Mouse (Mus musculus): ENCODE measurements around the gene Adcy5. TPM values are rescaled to one million over a fixed set of nuclear protein-coding genes. Genes with fewer than 3 reads are reported as not detected.

Gene Adcy5
- total RNA-seq, 2 experiments from 2014 or later = not detected

GRCm38 (mm10) chr16:35199721-35200431, 45.2 kb downstream of the Adcy5 start:
- ATAC-seq (replicated peaks; ENCODE audit: low FRiP score, poor library complexity, severe bottlenecking) = no peak

GRCm38 (mm10) chr16:35200432-35201142, 45.9 kb downstream of the Adcy5 start:
- no peak for ATAC-seq (replicated peaks; ENCODE audit: low FRiP score, poor library complexity, severe bottlenecking)

GRCm38 (mm10) chr16:35201281-35201680, 46.6 kb downstream of the Adcy5 start:
- no peak for ATAC-seq (replicated peaks; ENCODE audit: low FRiP score, poor library complexity, severe bottlenecking)

GRCm38 (mm10) chr16:35203511-35203910, 48.8 kb downstream of the Adcy5 start:
- no peak for ATAC-seq (replicated peaks; ENCODE audit: low FRiP score, poor library complexity, severe bottlenecking)

DNA sequence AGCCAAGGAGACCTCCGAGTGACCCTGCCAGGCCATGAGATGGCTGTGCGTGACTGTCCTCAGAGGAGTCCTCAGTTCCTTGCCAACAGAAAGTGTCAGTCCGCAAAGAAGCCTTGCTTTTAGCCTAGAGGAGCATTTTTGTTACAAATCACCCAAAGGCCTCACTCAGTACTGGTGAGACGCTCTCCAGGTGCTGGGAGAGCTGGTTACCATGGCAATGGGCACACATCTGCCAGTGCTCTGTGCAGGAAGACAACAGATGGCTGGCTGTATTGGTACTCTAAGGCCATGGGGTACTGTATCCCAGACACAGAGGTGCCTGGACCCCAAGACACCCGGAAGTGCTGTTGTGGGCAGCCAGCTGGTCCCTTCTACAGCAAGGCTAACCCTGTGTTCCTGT, 51.0 kb downstream of the Adcy5 start:
- ATAC-seq (replicated peaks; ENCODE audit: low FRiP score, poor library complexity, severe bottlenecking) = no peak

DNA sequence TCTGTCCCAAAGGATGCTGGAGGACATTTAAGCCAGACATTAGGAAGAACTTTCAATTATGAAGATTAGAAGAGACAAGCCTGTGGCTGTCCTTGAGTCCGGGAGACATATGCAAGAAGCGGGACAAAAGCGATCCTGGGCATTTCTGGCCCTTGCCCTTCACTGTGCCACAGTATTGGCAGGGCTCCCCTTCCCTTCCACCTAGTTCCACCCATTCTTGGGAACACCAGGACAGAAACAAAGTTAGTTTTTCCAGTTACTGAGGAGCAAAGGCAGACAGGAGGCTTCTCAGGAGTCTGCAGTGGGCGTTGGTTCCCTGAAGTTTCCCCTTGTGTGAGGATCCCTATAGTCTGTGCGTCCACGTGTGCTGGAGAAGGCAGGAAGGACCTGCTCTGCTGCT, 51.7 kb downstream of the Adcy5 start:
- ATAC-seq (replicated peaks; ENCODE audit: low FRiP score, poor library complexity, severe bottlenecking) = no peak

GRCm38 (mm10) chr16:35208796-35209195, 54.1 kb downstream of the Adcy5 start:
- ATAC-seq (replicated peaks; ENCODE audit: low FRiP score, poor library complexity, severe bottlenecking) = no peak

GRCm38 (mm10) chr16:35209753-35210152, 55.1 kb downstream of the Adcy5 start:
- ATAC-seq (replicated peaks; ENCODE audit: low FRiP score, poor library complexity, severe bottlenecking) = no peak

- no peak for ATAC-seq (replicated peaks; ENCODE audit: low FRiP score, poor library complexity, severe bottlenecking)
Observed at GRCm38 (mm10) chr16:35215047-35215446, 60.4 kb downstream of the Adcy5 start.

GRCm38 (mm10) chr16:35215498-35215897, 60.8 kb downstream of the Adcy5 start:
- ATAC-seq (replicated peaks; ENCODE audit: low FRiP score, poor library complexity, severe bottlenecking) = no peak

DNA sequence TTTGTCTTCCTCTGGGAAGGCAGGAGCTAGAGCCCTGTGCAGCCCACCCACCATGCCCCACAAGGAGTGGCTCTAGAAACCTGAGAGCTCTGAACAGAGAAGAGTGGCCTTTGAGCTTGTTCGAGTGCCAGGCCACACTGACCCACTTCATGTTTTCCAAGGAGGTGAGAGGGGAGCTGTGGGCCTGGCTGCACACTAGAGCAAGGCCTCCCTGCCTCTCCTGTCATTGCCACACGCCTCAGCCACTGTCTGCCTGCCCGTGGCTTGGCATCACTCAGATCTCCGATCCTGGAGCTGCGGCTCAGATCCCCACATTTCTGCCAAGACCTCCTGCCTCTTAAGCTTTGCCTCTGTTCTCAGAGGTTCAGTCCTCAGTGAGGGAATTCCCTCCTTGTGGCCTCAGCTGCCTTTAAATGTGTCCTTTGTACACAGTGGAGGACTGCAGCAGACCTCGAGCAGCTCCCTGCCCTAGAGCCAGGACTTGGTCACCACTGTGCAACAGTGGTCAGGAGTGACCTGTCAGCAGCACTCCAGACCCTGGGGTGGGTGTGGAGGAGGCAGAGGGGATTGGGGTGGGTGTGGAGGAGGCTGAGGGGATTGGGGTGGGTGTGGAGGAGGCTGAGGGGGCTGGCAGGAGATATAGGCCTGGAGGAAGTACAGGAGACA, 62.3 kb downstream of the Adcy5 start:
- ATAC-seq (replicated peaks; ENCODE audit: low FRiP score, poor library complexity, severe bottlenecking) = no peak

GRCm38 (mm10) chr16:35220412-35220811, 65.7 kb downstream of the Adcy5 start:
- no peak for ATAC-seq (replicated peaks; ENCODE audit: low FRiP score, poor library complexity, severe bottlenecking)

GRCm38 (mm10) chr16:35221581-35221980, 66.9 kb downstream of the Adcy5 start:
- no peak for ATAC-seq (replicated peaks; ENCODE audit: low FRiP score, poor library complexity, severe bottlenecking)

DNA sequence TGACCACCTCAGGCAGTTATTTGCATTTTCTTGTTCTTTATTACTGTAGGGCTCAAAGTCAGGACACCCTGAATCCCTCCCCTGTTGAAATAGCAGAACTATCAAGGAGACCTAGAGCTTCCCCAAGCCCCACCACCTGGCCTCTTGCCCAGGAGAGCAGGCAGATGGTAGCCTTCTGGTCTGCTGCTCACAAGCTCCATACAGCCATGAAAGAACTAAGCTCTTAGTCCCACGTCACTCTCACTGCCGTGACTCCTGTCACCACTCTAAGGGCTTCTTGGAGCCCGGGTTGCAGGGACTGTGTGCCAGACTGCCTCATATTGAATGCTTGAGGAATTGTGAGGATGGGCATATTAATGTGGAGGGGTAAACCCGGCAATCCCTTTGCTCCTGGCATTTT, 69.3 kb downstream of the Adcy5 start:
- ATAC-seq (replicated peaks; ENCODE audit: low FRiP score, poor library complexity, severe bottlenecking) = no peak

- ATAC-seq (replicated peaks; ENCODE audit: low FRiP score, poor library complexity, severe bottlenecking) = no peak
Observed at GRCm38 (mm10) chr16:35224716-35225115, 70.0 kb downstream of the Adcy5 start.

GRCm38 (mm10) chr16:35229582-35229981, 74.9 kb downstream of the Adcy5 start:
- no peak for ATAC-seq (replicated peaks; ENCODE audit: low FRiP score, poor library complexity, severe bottlenecking)

- no peak for ATAC-seq (replicated peaks; ENCODE audit: low FRiP score, poor library complexity, severe bottlenecking)
Observed at GRCm38 (mm10) chr16:35232153-35232750, 77.6 kb downstream of the Adcy5 start.

DNA sequence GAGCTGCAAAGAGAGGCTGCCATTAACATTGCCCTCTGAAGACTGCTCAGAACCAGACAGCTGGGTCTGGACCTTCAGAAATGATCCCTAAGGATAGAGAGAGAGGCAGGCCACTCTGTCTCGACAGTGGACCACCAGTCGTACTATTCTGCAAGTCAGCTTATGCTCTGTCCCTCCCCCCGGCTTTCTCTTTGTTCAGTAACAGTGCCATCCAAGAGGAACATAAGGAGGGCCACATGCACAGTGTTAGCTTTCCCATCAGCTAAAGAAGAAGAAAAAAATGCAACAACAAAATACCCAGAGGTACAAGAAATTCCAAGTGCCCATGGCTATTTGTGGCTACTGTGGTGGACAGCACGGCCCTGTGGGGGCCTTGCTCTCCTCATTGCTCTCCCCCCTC, 78.7 kb downstream of the Adcy5 start:
- no peak for ATAC-seq (replicated peaks; ENCODE audit: low FRiP score, poor library complexity, severe bottlenecking)

- no peak for ATAC-seq (replicated peaks; ENCODE audit: low FRiP score, poor library complexity, severe bottlenecking)
Observed at GRCm38 (mm10) chr16:35237091-35237490, 82.4 kb downstream of the Adcy5 start.

DNA sequence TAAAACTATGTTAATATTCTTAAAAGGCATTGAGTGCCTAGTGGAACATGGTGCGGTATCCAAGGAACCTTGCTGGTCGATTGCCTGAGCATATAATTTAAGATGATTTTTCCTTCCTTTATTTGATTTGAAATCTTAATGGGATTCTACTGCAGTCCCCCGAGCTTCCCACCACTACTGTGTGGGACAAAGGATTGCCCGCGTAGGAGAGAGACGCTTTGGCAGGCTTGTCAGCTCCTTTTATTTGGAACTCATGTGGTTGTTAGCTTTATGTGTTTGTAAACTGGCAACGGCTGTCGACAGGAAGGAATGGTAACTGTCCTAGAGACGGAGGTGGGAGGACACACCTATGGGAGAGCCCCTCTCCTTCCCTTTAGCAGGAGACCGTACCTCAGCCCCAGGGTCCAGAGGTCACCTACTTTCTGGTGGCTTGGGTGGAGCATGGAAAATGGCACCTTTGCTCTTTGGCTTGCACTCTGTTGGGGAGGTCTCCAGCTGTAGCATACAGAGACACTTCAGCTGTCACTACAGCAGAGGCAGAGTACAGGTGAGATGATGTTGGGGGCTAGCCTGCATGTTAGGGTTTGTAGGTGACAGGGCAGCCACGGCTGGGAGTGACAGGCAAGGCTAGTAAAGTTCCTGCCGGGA, 84.8 kb downstream of the Adcy5 start:
- ATAC-seq (replicated peaks; ENCODE audit: low FRiP score, poor library complexity, severe bottlenecking) = no peak

All from erythroid progenitor cell, adult 5-6 weeks (primary cell).